Mouse (Mus musculus) intestine, postnatal 0 days (tissue): ENCODE results near the gene Alg12. TPM values are rescaled to one million over a fixed set of nuclear protein-coding genes. Genes with fewer than 3 reads are reported as not detected.
A peak's percentile ranks its signal among the peaks of the same experiment; 100 is the strongest.

ENCODE experiments used
- ATAC-seq: fragments of 200-750 bp; cut with Nextera tagmentation; 2 replicates; pipeline ENCODE4 v1.8.0; 2017; ENCODE audit warnings: mild to moderate bottlenecking, moderate TSS enrichment, moderate library complexity
- H3K27ac ChIP-seq: fragments of 300-500 bp; sonication (generic); 2 replicates; pipeline ENCODE4 v1.5.1; 2014; ENCODE audit warnings: mild to moderate bottlenecking, low read depth, low read length, moderate library complexity
- H3K27me3 ChIP-seq: fragments of 300-500 bp; sonication (generic); replicated peaks from 2 replicates; pipeline ENCODE4 v1.6.1; 2014; ENCODE audit warnings: low read length, mixed read lengths; ENCODE audit not compliant: control insufficient read depth, insufficient read depth
- H3K36me3 ChIP-seq: fragments of 300-500 bp; sonication (generic); 2 replicates; pipeline ENCODE4 v1.6.1; 2014; ENCODE audit warnings: mild to moderate bottlenecking, moderate library complexity; ENCODE audit not compliant: control insufficient read depth, insufficient read depth
- H3K4me1 ChIP-seq: fragments of 300-500 bp; sonication (generic); replicated peaks from 2 replicates; pipeline ENCODE4 v1.6.1; 2014; ENCODE audit warnings: antibody characterized with exemption, low read length, mixed read lengths; ENCODE audit not compliant: control insufficient read depth, insufficient read depth
- H3K4me2 ChIP-seq: fragments of 300-500 bp; sonication (generic); replicated peaks from 2 replicates; pipeline ENCODE4 v1.6.1; 2014; ENCODE audit warnings: low read depth, mild to moderate bottlenecking, moderate library complexity
- H3K4me3 ChIP-seq: fragments of 300-500 bp; sonication (generic); 2 replicates; pipeline ENCODE4 v1.5.1; 2014; ENCODE audit warnings: low read depth, low read length
- H3K9ac ChIP-seq: fragments of 300-500 bp; sonication (generic); 2 replicates; pipeline ENCODE4 v1.6.1; 2014; ENCODE audit warnings: mild to moderate bottlenecking, low read depth, low read length
- H3K9me3 ChIP-seq: fragments of 300-500 bp; sonication (generic); 2 replicates; pipeline ENCODE4 v1.6.1; 2016; ENCODE audit warnings: mixed run types; ENCODE audit not compliant: control insufficient read depth
- CTCF ChIP-seq: sonication (generic); IDR thresholded peaks from 2 replicates; pipeline ENCODE4 v1.5.1; 2016; ENCODE audit warnings: low read depth, mild to moderate bottlenecking, control low read depth, antibody characterized with exemption, moderate library complexity
- WGBS: fragments of 180-500 bp; shearing (Covaris S2); extraction: QIAGEN DNeasy Blood & Tissue Kit; methylation state at CpG from one replicate; pipeline ENCODE4 v1.1.7; 2014; 5-methylcytosine and 5-hydroxymethylcytosine counted together
- polyA plus RNA-seq: library from polyadenylated mRNA; unstranded; fragments of >200 nt; fragmentation: Nextera tagmentation; extraction: Ambion mirVana; gene quantifications from 2 replicates; pipeline ENCODE4 v1.2.1, GENCODE M21; 2015

Alg12 gene
- polyA plus RNA-seq, 1 experiment from 2014 or later: 7.3 TPM

DNA sequence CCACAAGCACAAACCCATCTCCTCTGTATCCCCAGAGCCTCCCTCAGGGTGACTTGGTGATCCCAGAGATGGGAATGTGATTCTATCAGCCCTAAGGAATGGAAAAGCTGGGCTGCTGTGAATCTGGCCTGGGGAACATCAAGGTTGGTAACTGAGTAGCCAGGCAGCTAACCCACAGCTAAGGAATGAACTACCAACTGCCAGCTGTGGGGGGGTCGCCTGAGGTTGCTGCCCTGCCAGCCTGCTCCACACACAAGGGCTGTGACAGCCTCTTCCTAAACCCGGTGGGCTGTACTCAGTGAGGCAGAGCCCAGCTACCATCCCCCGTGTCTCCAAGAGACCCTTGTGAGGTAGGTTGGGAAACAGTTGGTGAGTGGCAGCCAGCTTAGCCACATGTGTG lies 32.0 kb upstream of the Alg12 start:
- no peak for ATAC-seq

DNA sequence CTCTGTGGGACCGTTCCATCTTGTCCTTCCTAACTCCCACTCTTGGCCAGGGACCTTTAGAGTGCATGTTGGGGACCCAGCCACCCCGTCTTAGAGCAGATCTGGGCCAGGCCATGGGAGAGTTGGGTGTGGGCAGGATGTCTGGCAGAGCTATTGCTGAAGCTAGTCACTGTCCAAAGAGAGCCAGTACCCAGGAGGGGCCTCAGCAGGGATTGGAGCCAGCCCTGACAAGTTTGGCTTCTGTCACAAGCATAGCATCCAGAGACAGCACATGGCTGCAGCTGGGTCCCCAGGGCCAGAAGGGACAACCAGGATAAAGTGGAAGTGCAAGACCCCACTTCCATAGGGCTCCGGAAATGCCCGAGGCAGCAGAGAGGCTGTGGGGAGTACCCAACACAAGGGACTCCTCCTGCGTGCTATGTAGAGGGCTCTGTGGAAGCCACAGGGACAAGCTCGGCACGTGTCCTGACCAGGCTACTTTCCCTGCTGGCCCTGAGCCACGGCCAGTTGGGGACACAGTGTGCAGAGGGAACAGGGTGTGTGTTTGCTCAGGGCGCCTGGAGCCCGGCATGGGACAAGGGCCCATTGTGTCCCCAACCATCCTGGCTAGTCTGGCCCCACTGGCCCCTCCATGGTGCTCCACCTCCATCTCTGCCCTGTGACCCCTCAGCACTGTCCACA lies 31.2 kb upstream of the Alg12 start:
- no peak overlapping the region for H3K9ac ChIP-seq
- no peaks in the 10 kb centered on the region for H3K27me3 ChIP-seq
- 32% methylated on average over 10 of the region's 10 CpGs for WGBS
- H3K9me3 ChIP-seq: no peaks in the 10 kb centered on the region
- no peak overlapping the region for H3K4me3 ChIP-seq
- H3K4me2 ChIP-seq: no peak overlapping the region; the same call in 1 of the 2 replicates
- ATAC-seq: peak; percentile 81
- TF ChIP-seq CTCF: no peak
- H3K36me3 ChIP-seq: no peaks in the 10 kb centered on the region
- peaks cover 13% of the 10 kb centered on the region for H3K4me1 ChIP-seq
- H3K27ac ChIP-seq: peak overlapping the region; percentile 75; the same call in 1 of the 2 replicates

More for the DNA sequence above, 32.0 kb upstream of the Alg12 start:
- Histone ChIP-seq H3K4me1 (peaks cover 14% of the 10 kb centered on the region), H3K4me2 (no peak overlapping the region; the same call in 1 of the 2 replicates), H3K27me3 (no peaks in the 10 kb centered on the region), H3K36me3 (no peaks in the 10 kb centered on the region), H3K27ac (peak overlapping the region; percentile 75), H3K9ac (no peak overlapping the region), H3K4me3 (no peak overlapping the region), H3K9me3 (no peaks in the 10 kb centered on the region)
- no peak for TF ChIP-seq CTCF
- 27% methylated on average over 3 of the region's 3 CpGs for WGBS

DNA sequence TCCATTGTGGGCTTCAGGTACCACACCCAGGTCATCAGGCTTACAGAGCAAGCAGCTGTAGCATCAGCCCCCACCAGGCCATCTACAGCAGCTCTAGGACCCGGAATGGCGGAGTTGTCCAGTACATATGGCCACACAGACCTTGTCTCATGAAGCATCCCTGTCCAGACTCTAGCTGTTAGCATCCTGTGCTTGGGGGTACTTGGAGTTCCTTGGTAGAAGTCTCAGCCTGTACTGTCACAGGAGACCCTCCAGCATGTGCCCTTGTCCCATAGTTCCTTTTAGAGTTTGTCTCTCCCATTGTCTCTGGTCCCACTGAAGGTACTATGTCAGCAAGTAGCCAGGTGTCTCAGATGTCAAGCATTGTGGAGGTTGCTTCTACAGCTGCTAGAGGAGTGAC lies 30.5 kb upstream of the Alg12 start:
- TF ChIP-seq CTCF: no peak
- 95% methylated on average over 2 of the region's 2 CpGs for WGBS
- Histone ChIP-seq H3K4me2 (no peak overlapping the region), H3K4me3 (no peak overlapping the region), H3K27me3 (no peaks in the 10 kb centered on the region), H3K36me3 (no peaks in the 10 kb centered on the region), H3K27ac (no peak overlapping the region), H3K9me3 (no peaks in the 10 kb centered on the region), H3K4me1 (peaks cover 13% of the 10 kb centered on the region), H3K9ac (no peak overlapping the region)
- no peak for ATAC-seq

DNA sequence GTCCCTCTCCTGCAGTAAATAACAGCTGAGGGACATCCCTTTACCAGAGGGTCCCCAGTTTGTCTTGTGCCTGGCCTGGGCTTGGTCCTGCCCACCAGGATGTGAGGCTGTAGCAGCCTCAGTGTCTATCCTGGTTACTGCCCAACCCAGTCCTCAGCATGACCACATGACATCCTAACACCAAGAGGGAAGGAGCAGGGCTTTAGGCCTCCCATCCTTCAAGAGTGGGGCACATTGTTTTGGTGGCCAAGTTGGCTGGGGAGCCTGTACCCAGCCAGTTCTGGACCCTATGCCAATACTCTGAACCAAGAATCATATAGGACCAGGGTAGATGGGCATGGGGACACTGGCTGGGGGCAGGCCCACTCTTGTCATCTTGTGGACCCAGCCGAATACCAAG lies 29.5 kb upstream of the Alg12 start:
- ATAC-seq: no peak
- no peak for TF ChIP-seq CTCF
- H3K9ac ChIP-seq: no peak overlapping the region
- no peak overlapping the region for H3K27ac ChIP-seq
- H3K36me3 ChIP-seq: no peaks in the 10 kb centered on the region
- peaks cover 9% of the 10 kb centered on the region for H3K4me1 ChIP-seq
- no peaks in the 10 kb centered on the region for H3K27me3 ChIP-seq
- 94% methylated on average over 1 of the region's 1 CpGs for WGBS
- H3K4me2 ChIP-seq: no peak overlapping the region
- H3K4me3 ChIP-seq: no peak overlapping the region
- no peaks in the 10 kb centered on the region for H3K9me3 ChIP-seq

DNA sequence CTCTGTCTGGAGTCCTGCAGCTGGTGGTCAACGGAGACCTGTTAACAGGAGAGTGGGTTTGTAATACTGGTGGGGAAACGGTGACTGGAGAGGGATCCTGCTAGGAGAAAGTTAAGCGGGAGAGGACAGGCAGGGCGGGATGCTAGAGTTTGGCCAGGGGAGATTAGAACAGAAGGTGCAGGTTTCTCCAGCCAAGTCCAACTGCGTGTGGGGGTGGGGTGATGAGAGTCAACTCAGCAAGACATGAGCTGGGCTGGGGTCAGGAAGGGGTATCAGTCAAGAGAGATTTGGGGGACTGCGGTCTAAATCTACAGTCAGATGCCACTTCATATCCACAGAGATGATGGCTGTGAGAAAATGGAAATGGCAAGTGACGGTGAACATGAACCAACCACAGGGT lies 25.8 kb upstream of the Alg12 start:
- Histone ChIP-seq H3K36me3 (no peaks in the 10 kb centered on the region), H3K4me3 (no peak overlapping the region), H3K4me1 (no peaks in the 10 kb centered on the region), H3K9ac (no peak overlapping the region), H3K4me2 (no peak overlapping the region), H3K27me3 (no peaks in the 10 kb centered on the region), H3K9me3 (no peaks in the 10 kb centered on the region), H3K27ac (no peak overlapping the region)
- 95% methylated on average over 7 of the region's 7 CpGs for WGBS
- TF ChIP-seq CTCF: no peak
- ATAC-seq: no peak

DNA sequence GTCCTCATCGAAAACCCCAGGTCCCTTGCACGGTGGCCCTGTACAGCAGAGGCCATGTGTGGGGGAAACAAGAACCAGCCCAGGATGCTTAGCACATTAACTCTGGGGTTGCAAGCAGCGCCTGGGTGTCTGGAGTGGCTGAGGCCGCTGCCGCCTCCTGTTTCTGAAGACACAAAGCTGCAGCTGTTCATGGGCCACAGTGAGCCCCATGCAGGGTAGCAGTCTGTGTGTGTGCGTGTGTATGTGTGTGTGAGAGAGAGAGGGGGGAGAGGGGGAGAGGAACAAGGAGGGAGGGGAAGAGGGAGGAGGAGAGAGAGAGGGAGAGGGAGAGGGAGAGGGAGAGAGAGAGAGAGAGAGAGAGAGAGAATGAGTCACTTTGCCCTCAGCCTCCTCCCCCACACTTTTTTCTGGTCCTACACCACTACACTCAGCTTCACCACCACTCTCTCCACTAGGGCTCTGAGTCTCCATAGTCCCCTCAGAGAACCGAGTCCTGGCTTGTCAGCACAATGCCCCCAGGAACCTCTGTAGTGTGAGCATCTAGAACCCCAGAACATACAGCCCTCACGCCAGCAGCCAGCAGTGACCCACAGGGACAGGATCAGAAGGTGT lies 24.5 kb upstream of the Alg12 start:
- H3K4me2 ChIP-seq: no peak overlapping the region
- no peak overlapping the region for H3K27ac ChIP-seq
- H3K27me3 ChIP-seq: no peaks in the 10 kb centered on the region
- no peak overlapping the region for H3K4me3 ChIP-seq
- no peaks in the 10 kb centered on the region for H3K4me1 ChIP-seq
- 47% methylated on average over 8 of the region's 8 CpGs for WGBS
- no peak for ATAC-seq
- no peaks in the 10 kb centered on the region for H3K9me3 ChIP-seq
- no peak overlapping the region for H3K9ac ChIP-seq
- no peaks in the 10 kb centered on the region for H3K36me3 ChIP-seq
- no peak for TF ChIP-seq CTCF
